Mouse (Mus musculus): Measurements from ENCODE around the gene Loxl3. TPM values are rescaled to one million over a fixed set of nuclear protein-coding genes. Genes with fewer than 3 reads are reported as not detected.
A peak's percentile ranks its signal among the peaks of the same experiment; 100 is the strongest.

Gene Loxl3
- polyA plus RNA-seq, 1 experiment from 2014 or later, result 10.1 TPM

DNA sequence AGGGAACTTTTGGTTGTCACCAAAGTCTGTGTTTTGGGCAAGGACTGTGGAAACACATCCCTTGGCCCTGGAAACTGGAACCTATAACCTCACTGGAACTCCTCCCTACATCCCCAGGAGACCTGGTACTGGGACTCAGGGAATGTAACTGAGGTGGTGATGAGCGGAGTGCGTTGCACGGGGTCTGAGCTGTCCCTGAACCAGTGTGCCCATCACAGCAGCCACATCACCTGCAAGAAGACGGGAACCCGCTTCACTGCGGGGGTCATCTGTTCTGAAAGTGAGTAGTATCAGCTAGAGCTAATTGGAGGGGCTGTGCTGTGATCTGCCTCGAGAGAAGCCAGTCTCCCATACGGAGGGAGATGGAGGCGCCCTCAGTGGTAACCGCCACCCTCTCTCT lies 15.4 kb downstream of the Loxl3 start:
- H3K4me1 ChIP-seq (ENCODE audit: control insufficient read depth, insufficient read depth, low read length), result 0 out of 2 replicates have a peak, but pooled peaks cover 7% of the 10 kb centered on the region
- H3K36me3 ChIP-seq (ENCODE audit: control insufficient read depth, insufficient read depth, low read length), result peaks cover 5% of the 10 kb centered on the region; the same call in 1 of the 2 replicates
- H3K4me3 ChIP-seq (ENCODE audit: low read depth, low read length), result no peak overlapping the region
- no peak overlapping the region for H3K4me2 ChIP-seq (ENCODE audit: low read depth, severe bottlenecking)
- DNase-seq (ENCODE audit: low spot score) (no peak), ATAC-seq (ENCODE audit: insufficient number of reproducible peaks, low FRiP score, low TSS enrichment, low read depth) (no peak)
- 64% methylated on average over 10 of the region's 10 CpGs for WGBS
- H3K9me3 ChIP-seq (ENCODE audit: control insufficient read depth, low read length), result no peaks in the 10 kb centered on the region
- no peaks in the 10 kb centered on the region for H3K27me3 ChIP-seq (ENCODE audit: control insufficient read depth, insufficient read depth, low read length)
- H3K9ac ChIP-seq (ENCODE audit: low read length), result no peak overlapping the region
- no peak overlapping the region for H3K27ac ChIP-seq (replicated peaks; ENCODE audit: low read depth, low read length)

DNA sequence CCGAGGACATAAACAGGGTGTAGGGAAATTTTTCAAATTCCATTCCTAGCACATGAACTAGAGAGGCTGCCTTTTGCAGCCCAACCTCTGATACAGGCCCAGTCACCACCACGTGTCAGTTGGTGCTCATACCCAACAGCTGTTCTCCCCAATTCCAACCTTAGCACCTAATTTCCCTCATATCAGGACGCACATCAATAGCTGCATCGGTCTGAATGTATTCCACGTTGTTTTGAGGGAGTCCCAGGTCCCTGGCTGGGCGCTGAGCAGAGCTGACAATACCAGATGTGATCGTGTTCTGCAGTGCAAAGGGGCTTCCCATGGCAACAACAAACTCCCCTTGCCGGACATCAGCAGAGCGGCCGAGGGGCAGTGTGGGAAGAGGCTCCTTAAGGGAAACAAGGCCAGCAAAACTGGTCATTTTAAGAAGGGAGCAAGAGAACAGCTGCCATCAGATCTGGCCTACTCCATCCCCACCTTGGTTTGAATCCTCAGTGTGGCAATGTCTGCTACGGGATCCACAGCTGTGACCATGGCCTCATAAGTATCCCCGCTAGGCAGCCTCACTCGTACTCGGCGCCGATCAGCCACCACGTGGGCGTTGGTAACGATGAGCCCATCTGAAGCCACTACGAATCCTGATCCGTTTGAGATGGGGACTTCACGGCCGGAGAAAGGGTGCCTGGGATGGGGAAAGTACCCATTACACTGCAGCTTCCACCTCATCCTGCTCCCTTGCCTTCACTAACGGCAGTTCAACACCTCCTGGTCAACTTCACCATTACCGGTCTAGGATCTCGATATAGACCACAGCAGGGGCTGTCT lies 19.4 kb downstream of the Loxl3 start:
- H3K27ac ChIP-seq (replicated peaks; ENCODE audit: low read depth, low read length), result no peak overlapping the region
- no peaks in the 10 kb centered on the region for H3K27me3 ChIP-seq (ENCODE audit: control insufficient read depth, insufficient read depth, low read length)
- H3K4me1 ChIP-seq (ENCODE audit: control insufficient read depth, insufficient read depth, low read length), result peaks cover 14% of the 10 kb centered on the region
- ATAC-seq (ENCODE audit: insufficient number of reproducible peaks, low FRiP score, low TSS enrichment, low read depth) (0 out of 2 replicates have a peak, but pooled peaks have one; percentile 5), DNase-seq (ENCODE audit: low spot score) (peak; percentile 60)
- peak overlapping the region; percentile 94 for H3K9ac ChIP-seq (ENCODE audit: low read length)
- H3K4me2 ChIP-seq (ENCODE audit: low read depth, severe bottlenecking), result peak overlapping the region; percentile 92
- H3K9me3 ChIP-seq (ENCODE audit: control insufficient read depth, low read length), result no peaks in the 10 kb centered on the region
- WGBS, result 2% methylated on average over 26 of the region's 26 CpGs
- peak overlapping the region; percentile 99 for H3K4me3 ChIP-seq (ENCODE audit: low read depth, low read length)
- peaks cover 10% of the 10 kb centered on the region; the same call in 1 of the 2 replicates for H3K36me3 ChIP-seq (ENCODE audit: control insufficient read depth, insufficient read depth, low read length)

GRCm38 (mm10) chr6:83054074-83054851 lies 20.3 kb downstream of the Loxl3 start, which contains the start of gene Aup1:
Gene Aup1, plus strand, starts transcription at chr6:83054521.
- Histone ChIP-seq H3K4me2 (ENCODE audit: low read depth, severe bottlenecking) (peak within 1 kb of the TSS; percentile 92), H3K27ac (replicated peaks; ENCODE audit: low read depth, low read length) (peak within 1 kb of the TSS; percentile 81), H3K36me3 (ENCODE audit: control insufficient read depth, insufficient read depth, low read length) (peaks cover 10% of the 10 kb centered on the region; the same call in 1 of the 2 replicates), H3K4me3 (ENCODE audit: low read depth, low read length) (peak within 1 kb of the TSS; percentile 99), H3K4me1 (ENCODE audit: control insufficient read depth, insufficient read depth, low read length) (peaks cover 14% of the 10 kb centered on the region), H3K9ac (ENCODE audit: low read length) (peak within 1 kb of the TSS; percentile 94), H3K9me3 (ENCODE audit: control insufficient read depth, low read length) (no peaks in the 10 kb centered on the region), H3K27me3 (ENCODE audit: control insufficient read depth, insufficient read depth, low read length) (no peaks in the 10 kb centered on the region)
- peak; percentile 90 for ATAC-seq (ENCODE audit: insufficient number of reproducible peaks, low FRiP score, low TSS enrichment, low read depth)
- WGBS, result under 1% methylated on average over 64 of the region's 64 CpGs
- peak; percentile 97 for DNase-seq (ENCODE audit: low spot score)

GRCm38 (mm10) chr6:83054871-83055431 lies 21.0 kb downstream of the Loxl3 start, which contains the start of gene Htra2:
Gene Htra2, minus strand, starts transcription at chr6:83055273.
- under 1% methylated on average over 50 of the region's 50 CpGs for WGBS
- Histone ChIP-seq H3K36me3 (ENCODE audit: control insufficient read depth, insufficient read depth, low read length) (peaks cover 10% of the 10 kb centered on the region; the same call in 1 of the 2 replicates), H3K27ac (replicated peaks; ENCODE audit: low read depth, low read length) (peak within 1 kb of the TSS; percentile 81), H3K9ac (ENCODE audit: low read length) (peak within 1 kb of the TSS; percentile 94), H3K9me3 (ENCODE audit: control insufficient read depth, low read length) (no peaks in the 10 kb centered on the region), H3K4me1 (ENCODE audit: control insufficient read depth, insufficient read depth, low read length) (peaks cover 14% of the 10 kb centered on the region), H3K4me3 (ENCODE audit: low read depth, low read length) (peak within 1 kb of the TSS; percentile 99), H3K4me2 (ENCODE audit: low read depth, severe bottlenecking) (peak within 1 kb of the TSS; percentile 92), H3K27me3 (ENCODE audit: control insufficient read depth, insufficient read depth, low read length) (0 out of 2 replicates have a peak, but pooled peaks cover 2% of the 10 kb centered on the region)
- ATAC-seq (ENCODE audit: insufficient number of reproducible peaks, low FRiP score, low TSS enrichment, low read depth) (peak; percentile 15), DNase-seq (ENCODE audit: low spot score) (peak; percentile 62)

DNA sequence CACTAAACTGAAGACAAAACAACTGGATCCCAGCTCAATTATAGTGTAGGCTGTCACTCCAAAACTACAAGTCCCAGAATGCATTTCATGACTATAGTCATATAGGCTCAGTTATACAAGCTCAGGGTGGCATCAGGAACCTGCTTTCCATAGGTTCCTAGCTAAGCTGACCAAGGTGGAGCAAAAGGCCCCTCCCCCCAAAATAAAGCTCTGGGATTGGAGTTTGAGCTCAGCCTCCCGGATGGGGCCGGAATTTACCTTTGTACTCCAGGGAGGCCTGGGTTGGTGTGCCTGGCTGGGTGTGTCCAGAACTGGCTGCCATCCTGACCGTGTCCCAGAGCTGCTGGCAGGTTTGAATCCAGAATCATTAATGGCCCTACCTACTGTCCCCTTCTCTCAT lies 23.8 kb downstream of the Loxl3 start, which contains the start of gene Dqx1:
Gene Dqx1, plus strand, starts transcription at position 55 of the 400 bp plus-strand sequence.
- WGBS, result 43% methylated on average over 3 of the region's 3 CpGs
- no peak for DNase-seq (ENCODE audit: low spot score)
- Histone ChIP-seq H3K36me3 (ENCODE audit: control insufficient read depth, insufficient read depth, low read length) (peaks cover 5% of the 10 kb centered on the region; the same call in 1 of the 2 replicates), H3K4me3 (ENCODE audit: low read depth, low read length) (no peak within 1 kb of the TSS), H3K27me3 (ENCODE audit: control insufficient read depth, insufficient read depth, low read length) (peaks cover 11% of the 10 kb centered on the region), H3K9me3 (ENCODE audit: control insufficient read depth, low read length) (no peaks in the 10 kb centered on the region), H3K4me1 (ENCODE audit: control insufficient read depth, insufficient read depth, low read length) (peaks cover 11% of the 10 kb centered on the region), H3K27ac (replicated peaks; ENCODE audit: low read depth, low read length) (no peak within 1 kb of the TSS), H3K9ac (ENCODE audit: low read length) (no peak within 1 kb of the TSS), H3K4me2 (ENCODE audit: low read depth, severe bottlenecking) (no peak within 1 kb of the TSS)
- ATAC-seq (ENCODE audit: insufficient number of reproducible peaks, low FRiP score, low TSS enrichment, low read depth), result no peak

DNA sequence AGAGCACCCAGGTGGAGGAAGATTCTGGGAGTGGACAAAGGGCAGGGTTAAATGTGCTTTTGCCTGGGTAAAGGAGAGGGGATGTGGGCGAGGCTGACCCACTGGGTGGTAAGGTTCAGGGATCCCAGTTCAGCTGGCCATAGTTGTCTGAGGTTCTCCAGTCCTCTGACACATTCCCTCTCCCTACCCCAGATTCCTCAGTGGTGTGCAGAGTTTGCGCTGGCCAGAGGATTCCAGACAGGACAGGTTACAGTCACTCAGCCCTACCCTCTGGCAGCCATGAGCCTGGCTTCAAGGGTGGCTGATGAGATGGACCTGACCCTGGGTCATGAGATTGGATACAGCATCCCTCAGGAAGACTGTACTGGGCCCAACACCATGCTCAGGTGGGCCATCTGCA lies 24.8 kb downstream of the Loxl3 start:
- H3K4me1 ChIP-seq (ENCODE audit: control insufficient read depth, insufficient read depth, low read length), result peaks cover 7% of the 10 kb centered on the region
- peaks cover 20% of the 10 kb centered on the region for H3K27me3 ChIP-seq (ENCODE audit: control insufficient read depth, insufficient read depth, low read length)
- no peaks in the 10 kb centered on the region for H3K9me3 ChIP-seq (ENCODE audit: control insufficient read depth, low read length)
- no peak overlapping the region for H3K9ac ChIP-seq (ENCODE audit: low read length)
- 85% methylated on average over 2 of the region's 2 CpGs for WGBS
- H3K4me2 ChIP-seq (ENCODE audit: low read depth, severe bottlenecking), result no peak overlapping the region
- no peak overlapping the region for H3K27ac ChIP-seq (replicated peaks; ENCODE audit: low read depth, low read length)
- no peak overlapping the region for H3K4me3 ChIP-seq (ENCODE audit: low read depth, low read length)
- no peak for DNase-seq (ENCODE audit: low spot score)
- ATAC-seq (ENCODE audit: insufficient number of reproducible peaks, low FRiP score, low TSS enrichment, low read depth), result no peak
- H3K36me3 ChIP-seq (ENCODE audit: control insufficient read depth, insufficient read depth, low read length), result peaks cover 5% of the 10 kb centered on the region; the same call in 1 of the 2 replicates

GRCm38 (mm10) chr6:83065995-83066394 lies 32.0 kb downstream of the Loxl3 start:
- Histone ChIP-seq H3K9ac (ENCODE audit: low read length) (no peak overlapping the region), H3K4me1 (ENCODE audit: control insufficient read depth, insufficient read depth, low read length) (peaks cover 13% of the 10 kb centered on the region), H3K9me3 (ENCODE audit: control insufficient read depth, low read length) (no peaks in the 10 kb centered on the region), H3K36me3 (ENCODE audit: control insufficient read depth, insufficient read depth, low read length) (no peaks in the 10 kb centered on the region), H3K27me3 (ENCODE audit: control insufficient read depth, insufficient read depth, low read length) (peaks cover 87% of the 10 kb centered on the region), H3K4me2 (ENCODE audit: low read depth, severe bottlenecking) (no peak overlapping the region), H3K27ac (replicated peaks; ENCODE audit: low read depth, low read length) (no peak overlapping the region), H3K4me3 (ENCODE audit: low read depth, low read length) (no peak overlapping the region)
- ATAC-seq (ENCODE audit: insufficient number of reproducible peaks, low FRiP score, low TSS enrichment, low read depth) (no peak), DNase-seq (ENCODE audit: low spot score) (no peak)
- 41% methylated on average over 8 of the region's 8 CpGs for WGBS

DNA sequence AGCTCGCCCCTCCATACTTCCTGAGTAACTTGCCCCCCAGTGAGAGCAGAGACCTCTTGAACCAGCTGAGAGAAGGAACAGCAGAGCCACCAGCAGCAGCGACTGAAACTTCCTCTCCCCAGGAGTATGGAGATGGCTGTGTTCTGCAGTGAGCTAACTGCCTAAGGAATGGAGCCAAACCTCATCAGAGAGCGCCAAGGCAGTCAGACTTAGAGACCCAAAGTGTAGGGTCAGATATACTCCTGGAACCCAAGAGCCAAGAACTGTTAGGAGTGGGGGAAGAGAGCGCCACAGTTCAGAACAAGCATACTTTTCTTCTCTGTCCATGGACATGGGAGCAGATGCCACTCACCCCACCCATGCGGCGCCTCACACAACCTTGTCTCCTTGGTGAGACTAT lies 32.5 kb downstream of the Loxl3 start:
- WGBS, result 25% methylated on average over 6 of the region's 6 CpGs
- Histone ChIP-seq H3K9ac (ENCODE audit: low read length) (no peak overlapping the region), H3K36me3 (ENCODE audit: control insufficient read depth, insufficient read depth, low read length) (no peaks in the 10 kb centered on the region), H3K4me2 (ENCODE audit: low read depth, severe bottlenecking) (no peak overlapping the region), H3K9me3 (ENCODE audit: control insufficient read depth, low read length) (no peaks in the 10 kb centered on the region), H3K27me3 (ENCODE audit: control insufficient read depth, insufficient read depth, low read length) (peaks cover 89% of the 10 kb centered on the region), H3K27ac (replicated peaks; ENCODE audit: low read depth, low read length) (no peak overlapping the region), H3K4me1 (ENCODE audit: control insufficient read depth, insufficient read depth, low read length) (peaks cover 17% of the 10 kb centered on the region), H3K4me3 (ENCODE audit: low read depth, low read length) (no peak overlapping the region)
- no peak for DNase-seq (ENCODE audit: low spot score)
- ATAC-seq (ENCODE audit: insufficient number of reproducible peaks, low FRiP score, low TSS enrichment, low read depth), result no peak

Data from limb, embryonic 11.5 days (tissue).